Mouse (Mus musculus) heart, embryonic 13.5 days (tissue): ENCODE measurements around the gene Chpf2. TPM values are rescaled to one million over a fixed set of nuclear protein-coding genes. Genes with fewer than 3 reads are reported as not detected.

Experiments used
- ATAC-seq: fragments of 200-750 bp; cut with Nextera tagmentation; 2 replicates; pipeline ENCODE4 v1.8.0; 2017; ENCODE audit warnings: moderate TSS enrichment; ENCODE audit not compliant: insufficient number of reproducible peaks, low FRiP score, low TSS enrichment; ENCODE audit errors: extremely low read depth
- H3K27ac ChIP-seq: fragments of 300-500 bp; sonication (generic); replicated peaks from 2 replicates; pipeline ENCODE4 v1.5.1; 2015; ENCODE audit warnings: moderate library complexity, mild to moderate bottlenecking, inconsistent platforms
- H3K27me3 ChIP-seq: fragments of 300-500 bp; sonication (generic); replicated peaks from 2 replicates; pipeline ENCODE4 v1.6.1; 2015; ENCODE audit warnings: mild to moderate bottlenecking, inconsistent platforms
- H3K36me3 ChIP-seq: fragments of 300-500 bp; sonication (generic); 2 replicates; pipeline ENCODE4 v1.6.1; 2015; ENCODE audit warnings: mild to moderate bottlenecking, inconsistent platforms
- H3K4me1 ChIP-seq: fragments of 300-500 bp; sonication (generic); 2 replicates; pipeline ENCODE4 v1.6.1; 2015; ENCODE audit warnings: inconsistent platforms
- H3K4me2 ChIP-seq: fragments of 300-500 bp; sonication (generic); 2 replicates; pipeline ENCODE4 v1.6.1; 2015; ENCODE audit warnings: inconsistent platforms, mild to moderate bottlenecking, moderate library complexity
- H3K4me3 ChIP-seq: fragments of 300-500 bp; sonication (generic); 2 replicates; pipeline ENCODE4 v1.5.1; 2015; ENCODE audit warnings: moderate library complexity, mild to moderate bottlenecking, inconsistent platforms
- H3K9ac ChIP-seq: fragments of 300-500 bp; sonication (generic); 2 replicates; pipeline ENCODE4 v1.6.1; 2015; ENCODE audit warnings: inconsistent platforms, mild to moderate bottlenecking, moderate library complexity
- H3K9me3 ChIP-seq: fragments of 300-500 bp; sonication (generic); 2 replicates; pipeline ENCODE4 v1.6.1; 2016; ENCODE audit warnings: inconsistent platforms
- WGBS: fragments of 180-500 bp; shearing (Covaris S2); methylation state at CpG from one replicate; pipeline ENCODE4 v1.1.7; 2015; ENCODE audit warnings: mixed read lengths; 5-methylcytosine and 5-hydroxymethylcytosine counted together
- polyA plus RNA-seq: library from polyadenylated mRNA; unstranded; fragments of >200 nt; fragmentation: Nextera tagmentation; extraction: Ambion mirVana; gene quantifications from 2 replicates; pipeline ENCODE4 v1.2.1, GENCODE M21; 2015

The Chpf2 gene
- polyA plus RNA-seq, 1 experiment from 2014 or later = 16.6 TPM

DNA sequence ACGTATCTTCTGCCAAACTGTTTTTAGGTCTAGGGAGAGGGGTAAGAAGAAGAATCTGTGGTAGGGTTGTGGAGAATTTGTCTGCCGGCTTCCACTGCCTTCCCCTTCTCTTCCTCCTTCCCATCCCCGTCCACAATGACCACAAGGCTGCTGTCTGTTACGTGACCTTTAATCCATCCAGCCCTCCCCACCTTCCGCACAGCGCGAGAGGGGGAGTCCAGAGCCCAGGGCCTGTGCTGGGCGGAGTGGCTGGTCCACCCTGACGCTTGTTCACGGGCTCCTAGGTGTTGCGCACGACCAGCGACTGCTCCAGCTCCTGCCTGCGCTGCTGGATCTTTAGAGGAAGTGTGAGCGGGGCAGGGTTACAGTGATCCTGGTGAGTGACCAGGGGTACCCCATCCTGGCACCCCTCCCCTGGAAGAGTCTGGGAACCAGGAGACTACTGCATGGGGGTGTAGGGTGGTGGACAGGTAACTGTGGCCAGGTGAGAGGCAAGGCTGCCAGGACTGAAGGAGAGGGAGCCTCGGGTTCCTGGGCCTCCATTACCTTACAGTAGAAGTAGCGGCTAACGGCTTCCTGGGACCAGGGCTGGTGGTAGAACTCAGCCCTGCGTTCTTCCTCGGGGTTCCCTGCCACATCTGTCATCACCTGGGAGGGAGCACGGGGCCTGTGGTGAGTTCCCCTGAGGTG is 6.1 kb downstream of the Chpf2 start:
- Histone ChIP-seq H3K4me1 (peaks cover 52% of the 10 kb centered on the region), H3K4me3 (no peak overlapping the region), H3K27me3 (no peaks in the 10 kb centered on the region), H3K36me3 (peaks cover 92% of the 10 kb centered on the region), H3K4me2 (no peak overlapping the region), H3K27ac (no peak overlapping the region), H3K9me3 (no peaks in the 10 kb centered on the region), H3K9ac (0 out of 2 replicates have a peak overlapping the region, but pooled peaks have one; percentile 16)
- WGBS = 65% methylated on average over 21 of the region's 21 CpGs
- no peak for ATAC-seq

- H3K4me1 ChIP-seq = peaks cover 52% of the 10 kb centered on the region
These were observed 6.7 kb downstream of the Chpf2 start for GRCm38 (mm10) chr5:24593230-24593629.

DNA sequence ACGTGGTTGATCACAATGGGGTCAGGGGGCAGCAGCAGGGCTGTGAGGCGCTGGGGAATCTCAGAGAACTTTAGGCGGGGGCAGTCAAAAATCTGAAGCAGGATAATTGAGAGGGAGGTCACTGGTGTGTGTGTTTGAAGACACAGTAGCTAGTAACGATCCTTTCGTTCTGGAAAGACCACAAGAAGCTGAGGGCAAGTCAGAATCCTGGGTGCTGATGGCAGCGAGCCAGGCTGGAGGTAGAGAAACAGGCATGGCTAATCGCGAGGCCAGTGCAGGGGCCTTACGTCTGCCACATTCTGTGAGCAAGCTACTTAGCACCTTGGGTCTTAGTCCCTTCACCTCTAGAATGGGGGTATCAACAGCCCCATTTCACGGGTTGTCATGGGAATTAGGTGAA is 7.4 kb downstream of the Chpf2 start:
- Histone ChIP-seq H3K9ac (no peak overlapping the region), H3K9me3 (no peaks in the 10 kb centered on the region), H3K4me3 (no peak overlapping the region), H3K36me3 (peaks cover 84% of the 10 kb centered on the region), H3K27ac (no peak overlapping the region), H3K4me1 (peaks cover 52% of the 10 kb centered on the region), H3K4me2 (no peak overlapping the region), H3K27me3 (peaks cover 3% of the 10 kb centered on the region; the same call in 1 of the 2 replicates)
- 66% methylated on average over 10 of the region's 10 CpGs for WGBS
- ATAC-seq = no peak

More at GRCm38 (mm10) chr5:24593230-24593629, 6.7 kb downstream of the Chpf2 start:
- H3K4me2 ChIP-seq = no peak overlapping the region
- no peak overlapping the region for H3K4me3 ChIP-seq
- no peaks in the 10 kb centered on the region for H3K27me3 ChIP-seq
- no peak for ATAC-seq
- H3K27ac ChIP-seq = no peak overlapping the region
- H3K9ac ChIP-seq = no peak overlapping the region
- 85% methylated on average over 10 of the region's 10 CpGs for WGBS
- no peaks in the 10 kb centered on the region for H3K9me3 ChIP-seq
- H3K36me3 ChIP-seq = peaks cover 91% of the 10 kb centered on the region

DNA sequence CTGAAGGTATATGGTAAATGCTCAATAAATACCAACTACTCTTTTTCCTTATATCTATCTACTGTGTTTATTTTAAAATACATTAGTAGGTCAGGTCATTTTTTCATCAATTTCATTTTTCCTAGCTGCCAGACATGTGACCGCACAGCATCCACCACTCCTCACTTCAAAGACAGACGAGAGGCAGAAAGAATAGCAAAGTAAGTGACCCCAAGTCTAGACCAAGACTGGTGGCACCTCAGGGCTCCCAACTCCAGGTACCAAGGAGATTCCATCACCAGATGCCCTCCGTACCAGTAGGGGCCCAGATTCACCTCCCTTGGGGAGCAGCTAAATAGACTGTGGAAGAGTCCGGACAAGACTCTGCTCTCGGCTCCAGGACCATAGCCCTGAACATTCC is 7.8 kb downstream of the Chpf2 start:
- WGBS = 84% methylated on average over 5 of the region's 5 CpGs
- Histone ChIP-seq H3K4me2 (no peak overlapping the region), H3K4me1 (peaks cover 54% of the 10 kb centered on the region)

DNA sequence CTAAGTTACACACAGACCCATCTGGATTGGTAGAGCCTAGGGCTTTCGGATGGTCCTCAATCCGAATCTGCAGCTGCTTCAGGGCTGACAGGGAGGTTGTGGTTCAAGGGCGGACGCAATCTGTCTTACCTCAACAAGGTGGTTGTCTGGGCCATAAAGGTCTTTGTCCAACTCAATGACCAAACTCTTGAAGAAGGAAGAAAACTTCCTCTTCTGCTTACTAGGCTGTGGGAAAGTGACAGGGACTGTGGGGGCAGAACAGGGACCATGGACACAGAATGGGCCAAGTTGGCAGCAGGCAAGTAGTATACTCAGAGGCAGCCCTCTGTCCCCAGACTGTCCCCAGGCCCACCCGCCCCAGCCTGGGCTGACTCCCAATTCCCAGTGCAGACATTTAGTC is 8.7 kb downstream of the Chpf2 start:
- Histone ChIP-seq H3K27ac (no peak overlapping the region), H3K4me2 (no peak overlapping the region), H3K9me3 (no peaks in the 10 kb centered on the region), H3K4me1 (peaks cover 63% of the 10 kb centered on the region), H3K9ac (no peak overlapping the region), H3K27me3 (peaks cover 9% of the 10 kb centered on the region; the same call in 1 of the 2 replicates), H3K4me3 (no peak overlapping the region), H3K36me3 (peaks cover 71% of the 10 kb centered on the region)
- 86% methylated on average over 5 of the region's 5 CpGs for WGBS
- ATAC-seq = no peak

More for the DNA sequence above, 7.8 kb downstream of the Chpf2 start:
- H3K9ac ChIP-seq = no peak overlapping the region
- H3K27me3 ChIP-seq = peaks cover 7% of the 10 kb centered on the region; the same call in 1 of the 2 replicates
- ATAC-seq = no peak
- H3K36me3 ChIP-seq = peaks cover 80% of the 10 kb centered on the region
- H3K9me3 ChIP-seq = no peaks in the 10 kb centered on the region
- H3K4me3 ChIP-seq = no peak overlapping the region
- no peak overlapping the region for H3K27ac ChIP-seq

GRCm38 (mm10) chr5:24595786-24596380 is 9.3 kb downstream of the Chpf2 start:
- H3K4me3 ChIP-seq = no peak overlapping the region
- no peak for ATAC-seq
- peaks cover 68% of the 10 kb centered on the region for H3K4me1 ChIP-seq
- H3K9ac ChIP-seq = peak overlapping the region; percentile 37; the same call in 1 of the 2 replicates
- peaks cover 64% of the 10 kb centered on the region for H3K36me3 ChIP-seq
- no peak overlapping the region for H3K27ac ChIP-seq
- H3K27me3 ChIP-seq = peaks cover 9% of the 10 kb centered on the region; the same call in 1 of the 2 replicates
- 72% methylated on average over 14 of the region's 14 CpGs for WGBS
- H3K4me2 ChIP-seq = no peak overlapping the region
- no peaks in the 10 kb centered on the region for H3K9me3 ChIP-seq

GRCm38 (mm10) chr5:24596519-24597171 is 10.1 kb downstream of the Chpf2 start:
- H3K9me3 ChIP-seq = no peaks in the 10 kb centered on the region
- no peak overlapping the region for H3K27ac ChIP-seq
- no peak overlapping the region for H3K4me2 ChIP-seq
- peaks cover 57% of the 10 kb centered on the region for H3K36me3 ChIP-seq
- H3K9ac ChIP-seq = peak overlapping the region; percentile 37
- no peak overlapping the region for H3K4me3 ChIP-seq
- ATAC-seq = no peak
- peaks cover 62% of the 10 kb centered on the region for H3K4me1 ChIP-seq
- peaks cover 9% of the 10 kb centered on the region; the same call in 1 of the 2 replicates for H3K27me3 ChIP-seq
- WGBS = 44% methylated on average over 11 of the region's 11 CpGs

GRCm38 (mm10) chr5:24597221-24597728 is 10.7 kb downstream of the Chpf2 start:
- no peak for ATAC-seq
- WGBS = 79% methylated on average over 2 of the region's 2 CpGs
- H3K36me3 ChIP-seq = peaks cover 51% of the 10 kb centered on the region
- H3K4me3 ChIP-seq = no peak overlapping the region
- peaks cover 56% of the 10 kb centered on the region for H3K4me1 ChIP-seq
- no peaks in the 10 kb centered on the region for H3K9me3 ChIP-seq
- H3K9ac ChIP-seq = peak overlapping the region; percentile 37; the same call in 1 of the 2 replicates
- peaks cover 9% of the 10 kb centered on the region; the same call in 1 of the 2 replicates for H3K27me3 ChIP-seq
- no peak overlapping the region for H3K4me2 ChIP-seq
- no peak overlapping the region for H3K27ac ChIP-seq

DNA sequence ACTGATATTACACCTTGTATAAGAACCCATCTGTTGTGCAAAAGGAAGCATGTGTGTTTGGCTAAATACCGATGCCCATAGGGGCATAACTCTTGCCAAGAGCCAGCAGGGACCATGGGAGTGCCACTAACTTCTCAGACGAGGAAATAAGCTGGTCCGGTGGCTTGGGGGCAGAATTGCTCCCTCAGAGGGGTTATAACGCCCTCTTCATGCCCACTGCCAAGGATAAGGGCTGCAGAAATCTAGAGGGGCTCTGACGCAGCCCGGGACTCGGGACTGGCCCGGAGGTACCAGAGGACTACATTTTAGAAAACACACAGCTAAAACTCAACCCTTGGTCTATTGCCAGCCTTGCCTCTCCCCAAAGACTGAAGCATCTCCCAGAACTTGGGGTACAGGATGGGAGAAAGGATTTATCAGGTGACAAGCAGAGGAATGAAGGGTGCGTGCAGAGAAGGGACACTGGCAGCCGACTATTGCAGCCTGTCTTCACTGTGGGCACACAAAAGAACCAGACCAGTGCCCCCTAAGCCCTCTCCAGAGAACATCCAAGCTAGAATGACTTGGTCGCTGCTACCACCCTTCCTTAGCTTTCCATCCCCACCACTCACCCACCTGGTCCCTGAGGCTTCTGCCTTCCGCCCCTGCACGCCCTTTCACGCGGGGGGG is 11.5 kb downstream of the Chpf2 start:
- Histone ChIP-seq H3K9ac (peak overlapping the region; percentile 84), H3K4me2 (peak overlapping the region; percentile 94), H3K27ac (no peak overlapping the region; the same call in 1 of the 2 replicates), H3K36me3 (peaks cover 43% of the 10 kb centered on the region), H3K27me3 (peaks cover 9% of the 10 kb centered on the region; the same call in 1 of the 2 replicates), H3K4me3 (peak overlapping the region; percentile 62), H3K9me3 (no peaks in the 10 kb centered on the region), H3K4me1 (peaks cover 57% of the 10 kb centered on the region)
- WGBS = 29% methylated on average over 15 of the region's 15 CpGs
- no peak for ATAC-seq

DNA sequence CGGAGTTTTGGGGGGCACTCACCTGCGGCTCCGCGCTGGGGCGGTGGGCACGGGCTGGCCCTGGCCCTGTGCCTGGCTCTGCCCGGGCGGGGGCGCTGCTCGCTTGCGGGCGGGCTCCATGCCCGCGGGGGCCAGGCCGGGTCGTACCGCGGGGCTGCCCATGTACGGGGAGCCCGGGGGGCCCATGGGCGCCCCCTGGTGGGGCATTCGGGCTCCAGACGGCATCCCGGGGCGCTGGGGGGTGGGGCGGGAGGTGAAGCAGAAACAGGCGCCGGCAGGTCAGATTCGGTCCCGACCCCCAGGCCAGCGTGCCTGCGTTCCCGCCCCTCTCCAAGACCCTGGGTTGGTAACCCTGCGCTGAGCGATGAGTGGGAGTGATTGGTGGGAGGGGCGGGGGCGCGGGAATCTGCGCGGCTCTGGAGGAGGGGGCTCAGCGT is 12.0 kb downstream of the Chpf2 start:
- Histone ChIP-seq H3K9me3 (no peaks in the 10 kb centered on the region), H3K27ac (peak overlapping the region; percentile 59), H3K27me3 (peaks cover 9% of the 10 kb centered on the region; the same call in 1 of the 2 replicates), H3K9ac (peak overlapping the region; percentile 84), H3K4me2 (peak overlapping the region; percentile 94), H3K4me3 (peak overlapping the region; percentile 62), H3K4me1 (peaks cover 63% of the 10 kb centered on the region), H3K36me3 (peaks cover 37% of the 10 kb centered on the region)
- WGBS = under 1% methylated on average over 39 of the region's 41 CpGs
- 0 out of 2 replicates have a peak, but pooled peaks have one; percentile 9 for ATAC-seq
